Mouse (Mus musculus): ENCODE measurements around the gene 4931414P19Rik.

DNA sequence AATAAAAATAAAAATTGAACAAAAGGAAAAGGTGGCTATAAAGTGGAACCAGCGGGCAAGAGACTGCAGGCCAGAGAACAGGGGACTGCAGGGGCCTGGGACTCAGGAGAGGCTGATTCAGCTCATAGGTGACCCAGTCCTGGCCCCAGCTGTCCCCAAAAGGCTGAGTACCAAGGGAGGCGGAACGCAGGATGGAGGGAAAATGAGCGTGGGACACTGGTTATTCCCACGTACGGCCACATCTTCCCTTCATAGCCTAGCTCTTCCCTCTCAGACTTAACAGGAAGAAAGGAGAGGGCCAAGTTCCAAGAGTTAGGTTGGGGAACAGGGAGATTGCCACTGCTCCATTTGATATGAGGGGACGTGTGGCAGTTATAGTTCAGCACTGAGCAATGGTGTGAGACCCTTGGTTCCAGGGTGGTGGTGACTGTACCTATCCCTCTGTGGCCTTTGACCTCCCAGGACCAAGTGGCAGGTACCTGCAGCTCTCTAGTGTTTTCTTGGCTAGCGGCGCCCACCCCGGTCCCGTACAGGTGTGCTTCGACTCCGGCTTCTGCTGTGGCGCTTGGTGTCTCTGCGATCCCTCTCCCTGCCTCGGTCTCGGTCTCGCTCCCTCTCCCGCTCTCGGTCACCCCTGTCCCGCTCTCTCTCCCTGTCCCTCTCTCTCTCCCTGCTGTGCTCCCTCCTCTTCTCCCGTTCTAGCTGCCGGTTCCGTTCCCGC, 36.6 kb upstream of the 4931414P19Rik start:
- no peak for TF ChIP-seq CTCF (IDR thresholded peaks at IDR 0.05; ENCODE audit: insufficient read depth, low read depth, low read length)
- TF ChIP-seq POLR2A (IDR thresholded peaks at IDR 0.05; ENCODE audit: insufficient read depth, low read depth, low read length), result no peak

Measured in olfactory bulb, adult 2 months (tissue).